Mouse (Mus musculus) heart, postnatal 0 days (tissue): ENCODE results near the gene Tmem176b.

ENCODE experiments used
- CTCF ChIP-seq: IDR thresholded peaks from 2 replicates; pipeline ENCODE4 v1.5.1; 2016; ENCODE audit warnings: antibody characterized with exemption, control low read depth, low read depth
- EP300 ChIP-seq: IDR thresholded peaks from 2 replicates; pipeline ENCODE4 v1.6.1; 2016; ENCODE audit warnings: antibody characterized with exemption, low read depth

- TF ChIP-seq CTCF (no peak), EP300 (no peak)
These were observed 3.8 kb upstream of the Tmem176b start for GRCm38 (mm10) chr6:48845086-48845485.
